Mouse (Mus musculus): ENCODE measurements around the gene Tnfsf10. TPM values are rescaled to one million over a fixed set of nuclear protein-coding genes. Genes with fewer than 3 reads are reported as not detected.

Tnfsf10 gene
- polyA plus RNA-seq (2012; rRNA removed; ENCODE audit: low replicate concordance), result 4.0 and 4.5 TPM in 2 replicates

DNA sequence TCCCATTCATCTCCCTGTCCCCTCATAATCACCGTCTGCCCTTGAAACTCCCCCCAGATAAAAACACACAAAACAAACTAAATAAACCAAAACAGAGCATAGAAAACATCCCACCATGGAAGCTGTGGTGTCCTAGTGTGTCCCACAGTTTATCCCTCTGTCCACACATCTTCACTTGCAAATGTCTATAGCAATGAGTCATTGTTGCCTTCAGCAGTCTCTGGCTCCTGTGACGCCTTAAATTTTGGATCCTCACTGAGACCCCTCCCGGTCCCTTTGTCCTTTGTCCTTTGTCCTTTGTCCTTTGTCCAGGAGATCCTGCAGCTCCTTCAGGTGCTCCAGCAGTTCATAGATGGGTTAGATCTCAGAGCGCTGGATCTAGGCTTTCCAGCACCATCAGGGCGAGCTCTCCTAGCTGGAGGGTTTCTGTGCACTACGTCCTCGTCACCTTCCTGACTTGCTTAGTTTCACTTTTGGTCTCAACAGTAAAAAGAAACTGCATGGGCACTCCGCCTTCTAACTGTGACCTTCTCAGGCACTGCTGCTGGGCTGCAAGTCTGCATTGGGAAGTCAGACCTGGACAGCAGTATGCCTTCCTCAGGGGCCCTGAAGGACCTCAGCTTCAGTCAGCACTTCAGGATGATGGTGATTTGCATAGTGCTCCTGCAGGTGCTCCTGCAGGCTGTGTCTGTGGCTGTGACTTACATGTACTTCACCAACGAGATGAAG is at the start of gene Tnfsf10:
Gene Tnfsf10, plus strand, starts transcription at position 470 of the 729 bp plus-strand sequence.

DNA sequence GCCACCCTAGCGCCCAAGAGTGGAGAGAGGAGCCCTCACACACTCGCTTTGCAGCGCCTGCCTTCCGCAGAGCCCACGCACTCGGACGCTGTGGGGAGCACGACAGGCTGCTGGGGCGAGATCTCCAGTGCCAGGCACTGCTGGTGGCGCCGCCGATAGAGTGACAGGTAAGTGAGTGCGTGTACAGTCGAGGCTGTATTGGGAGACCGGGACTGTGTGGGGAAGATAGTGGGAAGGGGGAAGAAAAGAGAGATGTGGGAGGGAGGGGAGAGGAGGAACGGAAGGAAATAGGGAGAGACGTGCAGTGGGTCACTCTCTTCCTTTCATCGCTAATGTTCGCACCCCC is 54.4 kb downstream of the Tnfsf10 start, which contains the start of gene Ghsr:
Gene Ghsr, plus strand, starts transcription at position 76 of the 346 bp plus-strand sequence.

Other genes starting within 250 kb of the Tnfsf10 start
- 0.94 and 1.3 TPM in 2 replicates for gene Ect2, start 163.2 kb upstream of the Tnfsf10 start, polyA plus RNA-seq (2012; rRNA removed; ENCODE audit: low replicate concordance)
- gene Nceh1, start 134.1 kb upstream of the Tnfsf10 start, polyA plus RNA-seq (2012; rRNA removed; ENCODE audit: low replicate concordance), result 9.1 and 11.9 TPM in 2 replicates
- gene Ghsr, start 54.3 kb downstream of the Tnfsf10 start, polyA plus RNA-seq (2012; rRNA removed; ENCODE audit: low replicate concordance), result not detected in 2 replicates

Data from duodenum, adult 2 months (tissue).